Mouse (Mus musculus) right cerebral cortex, postnatal 14 days (tissue): ENCODE results near the gene Smad9.
"Not testable (repeated sequence)": the region's sequence is repeated elsewhere in the genome, so short reads cannot be mapped to it uniquely, and the experiment has no call there.

Source experiments
- DNase-seq: peaks from one replicate; pipeline ENCODE4 v3.0.0; 2022

Gene Smad9

DNA sequence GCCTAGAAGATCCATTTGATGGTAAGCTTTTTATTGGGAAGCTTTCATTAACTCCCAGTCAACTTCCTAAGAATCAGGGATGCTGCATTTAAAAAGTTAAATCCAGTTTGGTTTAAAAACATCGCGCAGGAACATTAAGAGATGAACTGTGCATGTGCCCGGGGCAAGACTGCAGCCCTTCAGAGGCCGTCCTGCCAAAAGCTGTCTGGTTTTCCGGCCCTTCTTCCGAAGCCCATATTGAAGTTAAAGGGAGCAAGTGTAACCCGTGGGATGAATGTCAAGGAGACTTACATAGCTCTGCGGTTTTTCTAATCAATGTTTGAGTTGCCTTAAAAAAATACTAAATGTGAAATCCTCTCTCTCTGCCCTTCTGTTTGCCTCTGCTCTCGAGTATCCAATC lies 3.8 kb downstream of the Smad9 start:
- DNase-seq, result no peak

- DNase-seq, result no peak
Observed at GRCm38 (mm10) chr3:54760321-54761115, 5.1 kb downstream of the Smad9 start.

DNA sequence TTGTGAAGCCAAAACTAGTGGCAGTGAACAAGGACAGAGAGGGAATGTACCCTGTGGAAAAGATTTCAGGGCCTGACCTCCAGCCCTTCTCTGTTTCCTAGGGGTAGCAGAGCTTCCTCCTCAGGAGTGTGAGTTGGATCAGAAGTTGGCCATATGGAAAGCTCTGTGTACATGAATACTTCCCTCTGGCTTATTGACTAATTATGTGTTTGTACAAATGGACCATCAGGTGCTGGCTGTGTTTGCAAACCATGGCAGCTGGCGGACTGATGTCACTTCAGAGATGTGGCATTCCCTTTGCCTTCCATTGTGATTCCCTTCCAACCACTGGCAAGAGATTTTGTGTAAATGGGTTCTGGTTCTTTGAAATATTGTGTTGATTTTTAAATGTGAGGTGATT lies 5.9 kb downstream of the Smad9 start:
- DNase-seq, result no peak

- DNase-seq, result peak; percentile 23
Observed at GRCm38 (mm10) chr3:54764418-54764817, 9.0 kb downstream of the Smad9 start.

GRCm38 (mm10) chr3:54765521-54765920 lies 10.1 kb downstream of the Smad9 start:
- not testable (repeated sequence) for DNase-seq

DNA sequence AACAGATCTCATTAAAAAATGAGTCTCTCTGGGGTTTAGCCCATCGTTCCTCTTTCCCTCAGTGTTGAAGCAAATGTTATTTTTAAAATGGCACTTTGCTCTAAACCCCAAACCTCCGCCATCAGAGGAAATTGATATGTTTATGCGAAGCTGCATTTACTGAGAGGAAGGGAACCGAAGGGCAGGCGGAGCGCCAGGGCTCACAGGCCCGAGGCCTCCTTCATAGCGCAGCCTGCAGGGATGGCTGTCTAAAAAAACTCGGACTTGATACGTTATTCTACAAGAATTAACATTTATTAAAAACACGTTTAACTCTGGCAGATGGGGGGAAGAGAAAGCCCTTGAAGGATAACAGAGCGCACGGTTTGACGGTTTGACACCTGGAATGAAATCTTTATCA lies 10.7 kb downstream of the Smad9 start:
- DNase-seq, result no peak

DNA sequence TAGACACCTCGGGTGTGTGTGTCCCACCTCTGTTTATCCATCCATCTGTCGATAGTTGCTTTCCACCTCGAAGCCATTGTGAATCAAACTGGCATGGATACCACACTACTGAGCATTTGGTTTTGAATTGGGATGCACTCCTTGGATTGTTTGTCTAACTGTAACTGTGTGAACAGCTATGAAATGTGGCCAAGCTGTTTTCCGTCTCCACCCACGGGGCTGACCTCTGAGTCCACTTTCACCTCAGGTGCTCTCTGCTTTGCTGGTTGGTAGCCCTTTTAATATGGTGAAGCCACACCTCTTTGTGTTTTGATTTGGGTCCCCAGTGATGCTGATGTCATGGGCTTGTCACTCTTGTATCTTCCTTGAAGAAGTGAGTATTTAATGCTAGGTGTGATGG lies 11.4 kb downstream of the Smad9 start:
- no peak for DNase-seq

- no peak for DNase-seq
Observed at GRCm38 (mm10) chr3:54768592-54768991, 13.2 kb downstream of the Smad9 start.

DNA sequence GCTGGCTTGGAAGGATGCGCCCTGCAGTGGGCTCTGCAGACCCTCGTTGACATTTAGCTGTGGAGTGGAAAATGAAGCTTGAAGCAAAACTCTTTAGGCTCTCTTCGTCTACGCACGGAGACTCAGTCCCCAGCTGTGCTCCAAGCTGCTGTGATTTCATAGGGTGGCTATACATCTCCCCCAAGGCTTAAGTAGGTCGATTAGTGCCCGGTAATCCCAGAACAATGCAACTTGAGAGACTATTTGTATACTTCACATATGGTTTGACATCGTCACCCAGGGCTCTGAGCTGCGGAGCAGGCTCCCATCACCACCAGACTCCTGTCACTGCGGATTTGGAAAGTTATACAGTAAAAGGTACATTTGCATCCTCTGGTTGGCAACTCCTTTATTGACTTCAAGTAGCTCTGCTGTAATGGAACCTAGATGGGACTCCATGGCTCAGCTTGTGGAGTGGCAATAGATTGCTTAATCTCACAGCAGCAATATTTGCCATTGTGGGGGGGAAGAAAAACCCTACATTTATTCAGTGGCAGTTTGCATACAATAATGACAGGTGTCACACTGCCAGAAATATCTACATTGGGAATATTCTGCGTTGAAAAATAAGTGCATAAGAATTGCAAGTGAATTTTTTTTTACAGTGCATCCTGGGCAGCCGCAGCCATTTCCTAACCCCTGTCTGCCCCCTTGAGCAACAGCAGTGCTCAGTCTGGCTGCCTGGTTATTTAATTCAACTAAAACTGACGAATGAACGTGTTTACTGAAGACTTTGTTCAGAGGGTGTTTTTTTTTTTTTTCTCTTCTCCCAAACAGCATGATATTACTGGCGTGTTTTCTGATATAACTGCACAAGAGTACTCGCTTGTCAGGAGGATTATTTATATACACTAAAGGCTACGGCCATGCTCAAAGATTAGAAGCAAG lies 14.2 kb downstream of the Smad9 start:
- no peak for DNase-seq

DNA sequence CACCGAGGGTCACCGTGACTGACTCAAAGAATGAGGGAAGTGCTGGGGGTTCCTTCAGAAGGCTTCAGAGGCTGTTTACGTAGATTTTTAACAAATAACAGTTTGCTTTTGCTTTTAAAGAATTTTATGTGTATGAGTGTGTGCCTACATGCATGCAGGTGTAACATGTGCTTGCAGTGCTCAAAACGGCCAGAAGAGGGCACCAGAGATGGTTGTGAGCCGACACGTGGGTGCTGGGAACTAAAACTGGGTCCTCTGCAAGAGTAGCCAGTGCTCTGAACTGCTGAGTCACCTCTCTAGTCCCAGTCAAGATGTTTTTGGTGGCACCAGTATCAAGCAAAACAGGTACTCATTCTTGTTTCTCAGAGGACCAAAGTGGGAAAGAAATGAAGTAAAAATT lies 18.2 kb downstream of the Smad9 start:
- DNase-seq, result no peak

DNA sequence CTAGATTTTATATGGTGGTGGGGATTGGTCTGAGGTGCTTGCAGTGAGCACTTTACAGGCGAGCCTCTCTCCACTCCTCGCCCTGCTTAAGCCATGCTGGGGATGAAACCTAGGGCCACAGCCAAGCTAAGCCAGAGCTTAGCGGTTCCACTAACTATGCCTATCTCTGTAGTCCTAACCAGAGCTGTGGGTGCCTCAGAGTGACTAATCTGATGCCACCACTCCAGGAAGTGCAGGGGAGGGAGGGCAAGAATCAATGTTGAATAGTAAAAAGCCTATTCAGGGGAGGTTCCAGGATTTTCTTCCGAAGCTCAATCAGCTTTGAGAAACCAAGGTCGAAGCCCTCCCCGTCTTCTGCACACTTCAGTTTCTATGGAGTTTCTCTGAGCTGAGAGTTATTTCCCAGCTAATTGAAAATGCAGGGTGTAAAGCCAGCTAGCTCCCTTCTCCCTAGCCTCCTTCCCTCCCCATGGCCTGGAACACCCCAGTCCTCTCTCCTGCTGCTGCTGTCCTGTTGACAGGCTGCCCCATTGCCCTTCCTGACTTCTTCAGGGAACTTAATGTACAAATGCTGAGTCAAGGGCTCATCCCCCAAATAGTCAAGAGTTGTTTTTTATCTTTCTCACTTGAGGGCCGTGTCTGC lies 20.7 kb downstream of the Smad9 start:
- DNase-seq, result no peak

GRCm38 (mm10) chr3:54790601-54791000 lies 35.2 kb downstream of the Smad9 start:
- DNase-seq, result no peak

- no peak for DNase-seq
Observed at GRCm38 (mm10) chr3:54791822-54792677, 36.7 kb downstream of the Smad9 start.

DNA sequence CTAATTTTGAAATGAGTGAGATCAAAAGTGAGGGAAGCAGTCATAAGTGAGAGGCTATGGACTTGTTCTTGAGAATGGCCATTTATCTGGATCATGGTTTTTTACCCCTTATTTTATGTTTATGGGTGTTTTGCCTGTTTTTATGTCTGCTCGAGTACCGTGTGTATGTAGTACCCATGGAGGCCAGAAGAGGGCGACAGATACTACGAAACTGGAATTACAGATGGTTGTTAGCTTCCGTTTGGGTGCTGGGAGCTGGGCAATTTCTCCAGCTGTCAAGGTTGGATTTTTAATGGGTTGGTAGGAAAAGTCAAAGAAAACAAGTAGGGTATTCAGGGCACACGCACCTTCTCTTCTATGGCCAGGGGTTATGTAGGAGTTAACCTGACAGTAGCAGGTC lies 38.4 kb downstream of the Smad9 start:
- no peak for DNase-seq

- DNase-seq, result no peak
Observed at GRCm38 (mm10) chr3:54795379-54795778, 40.0 kb downstream of the Smad9 start.

- DNase-seq, result no peak
Observed at GRCm38 (mm10) chr3:54795806-54796205, 40.4 kb downstream of the Smad9 start.

DNA sequence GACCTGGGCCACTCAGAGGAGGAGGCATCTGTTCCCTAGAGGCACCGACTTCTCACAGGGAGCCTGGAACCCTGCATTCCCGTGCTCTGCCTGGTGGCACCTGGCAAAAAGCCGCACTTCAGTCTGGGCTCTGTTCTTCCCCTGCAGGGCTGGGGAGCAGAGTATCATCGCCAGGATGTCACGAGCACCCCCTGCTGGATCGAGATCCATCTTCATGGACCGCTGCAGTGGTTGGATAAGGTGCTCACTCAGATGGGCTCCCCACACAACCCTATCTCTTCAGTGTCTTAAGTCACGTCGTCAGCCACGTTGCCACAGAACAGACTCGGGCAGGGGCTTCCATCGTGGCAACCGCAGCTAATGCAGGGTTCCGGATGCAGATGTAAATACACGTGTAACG lies 41.8 kb downstream of the Smad9 start:
- DNase-seq, result peak; percentile 72

DNA sequence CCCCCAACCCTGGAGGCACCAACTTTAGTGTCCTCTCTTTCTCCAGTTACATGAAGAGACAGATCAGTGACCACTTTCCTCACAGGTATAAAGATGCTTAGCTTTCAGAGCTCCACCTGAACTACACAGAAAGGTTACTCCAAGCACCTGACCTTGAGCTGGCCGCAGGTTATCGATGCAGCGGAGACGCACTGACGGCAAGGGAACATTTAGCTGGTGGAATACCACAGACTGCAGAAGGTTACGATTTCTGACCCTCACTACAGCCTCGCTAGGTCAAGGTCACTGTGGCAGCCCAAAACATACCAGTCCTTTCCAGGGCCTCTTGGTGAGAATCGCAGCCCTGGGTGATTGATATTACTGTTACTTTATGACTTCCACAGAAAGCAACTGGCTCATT lies 48.3 kb downstream of the Smad9 start:
- no peak for DNase-seq

DNA sequence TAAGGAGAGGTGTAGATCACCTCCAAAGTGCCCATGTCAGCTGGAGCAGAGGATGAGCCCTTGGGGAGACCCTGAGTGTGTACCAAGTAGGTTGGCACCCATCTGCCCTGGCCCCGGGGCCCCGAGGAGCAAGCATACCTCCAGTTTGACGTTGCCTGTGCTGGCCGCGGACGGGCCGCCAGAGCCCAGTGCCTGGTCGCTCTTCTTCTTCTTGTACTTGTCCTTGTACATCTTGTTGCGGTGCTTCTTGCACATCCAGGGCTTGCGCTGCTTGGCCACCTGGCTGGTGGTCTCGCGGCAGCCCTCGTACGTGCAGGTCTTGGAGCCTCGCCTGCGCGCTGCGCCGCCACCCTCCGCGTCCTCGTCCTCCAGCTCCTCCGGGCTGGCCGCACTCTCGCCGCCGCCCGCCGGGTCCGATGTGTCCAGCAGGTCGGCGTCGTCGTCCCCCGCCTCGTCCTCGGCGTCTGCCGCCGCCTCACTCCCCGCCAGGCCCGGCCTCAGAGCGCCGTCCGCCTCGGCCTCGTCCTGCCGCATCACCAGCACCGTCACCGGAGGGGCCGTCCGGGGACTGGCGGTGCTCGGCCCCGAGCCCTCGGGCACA lies 51.8 kb downstream of the Smad9 start:
- peak; percentile 56 for DNase-seq

DNA sequence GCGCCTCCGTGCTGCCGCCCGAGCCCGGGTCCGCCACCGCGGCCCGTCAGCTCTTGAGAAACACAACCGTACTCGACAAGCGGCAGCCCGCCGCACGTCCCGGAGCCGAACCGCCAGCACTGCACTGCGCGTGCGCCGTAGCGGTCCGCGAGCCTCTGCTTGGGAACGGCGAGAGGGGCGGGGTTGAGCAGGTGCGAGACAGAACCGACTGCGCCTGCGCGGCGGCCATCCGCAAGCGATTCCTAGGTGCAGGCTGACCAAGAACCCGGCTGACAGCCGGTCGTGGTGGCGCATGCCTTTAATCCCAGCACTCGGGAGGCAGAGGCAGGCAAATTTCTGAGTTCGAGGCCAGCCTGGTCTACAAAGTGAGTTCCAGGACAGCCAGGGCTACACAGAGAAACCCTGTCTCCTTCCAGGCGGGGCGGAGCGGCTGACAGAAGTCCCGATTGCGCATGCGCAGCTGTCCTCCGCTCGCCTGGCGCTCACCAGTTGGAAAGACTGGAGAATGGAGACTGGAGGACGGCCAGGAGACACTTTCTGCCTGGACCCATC lies 52.4 kb downstream of the Smad9 start, which contains the start of gene Rfxap:
Rfxap (minus strand) TSS at position 126 of the 552 bp plus-strand sequence.
- peak; percentile 98 for DNase-seq

GRCm38 (mm10) chr3:54809111-54809510 lies 53.7 kb downstream of the Smad9 start:
- no peak for DNase-seq

GRCm38 (mm10) chr3:54811616-54812015 lies 56.2 kb downstream of the Smad9 start:
- no peak for DNase-seq
